Mouse (Mus musculus) heart, postnatal 0 days (tissue): ENCODE results near the gene Zbp1. TPM values are rescaled to one million over a fixed set of nuclear protein-coding genes. Genes with fewer than 3 reads are reported as not detected.

ENCODE experiments used
- ATAC-seq: fragments of 200-750 bp; cut with Nextera tagmentation; 2 replicates; pipeline ENCODE4 v1.8.0; 2017; ENCODE audit warnings: low read depth, moderate number of reproducible peaks, moderate library complexity; ENCODE audit not compliant: insufficient read depth
- DNase-seq: peaks from one replicate; pipeline ENCODE4 v3.0.0-alpha.2; 2016; ENCODE audit warnings: low spot score
- H3K27ac ChIP-seq: fragments of 300-500 bp; sonication (generic); 2 replicates; pipeline ENCODE4 v1.5.1; 2014; ENCODE audit warnings: low read depth, mild to moderate bottlenecking
- H3K27me3 ChIP-seq: fragments of 300-500 bp; sonication (generic); 2 replicates; pipeline ENCODE4 v1.6.1; 2014; ENCODE audit warnings: low read length, mixed read lengths; ENCODE audit not compliant: control insufficient read depth, insufficient read depth
- H3K36me3 ChIP-seq: fragments of 300-500 bp; sonication (generic); replicated peaks from 2 replicates; pipeline ENCODE4 v1.6.1; 2014; ENCODE audit warnings: low read length, mixed read lengths; ENCODE audit not compliant: control insufficient read depth, insufficient read depth
- H3K4me1 ChIP-seq: fragments of 300-500 bp; sonication (generic); 2 replicates; pipeline ENCODE4 v1.6.1; 2014; ENCODE audit warnings: antibody characterized with exemption; ENCODE audit not compliant: control insufficient read depth, insufficient read depth
- H3K4me2 ChIP-seq: fragments of 300-500 bp; sonication (generic); 2 replicates; pipeline ENCODE4 v1.6.1; 2014; ENCODE audit warnings: low read depth, mild to moderate bottlenecking, low read length, moderate library complexity
- H3K4me3 ChIP-seq: fragments of 300-500 bp; sonication (generic); 2 replicates; pipeline ENCODE4 v1.5.1; 2014; ENCODE audit warnings: low read depth, low read length
- H3K9ac ChIP-seq: fragments of 300-500 bp; sonication (generic); replicated peaks from 2 replicates; pipeline ENCODE4 v1.6.1; 2014; ENCODE audit warnings: low read depth, low read length, mixed read lengths
- H3K9me3 ChIP-seq: fragments of 300-500 bp; sonication (generic); replicated peaks from 2 replicates; pipeline ENCODE4 v1.6.1; 2016; ENCODE audit warnings: low read length; ENCODE audit not compliant: control insufficient read depth
- CTCF ChIP-seq: IDR thresholded peaks from 2 replicates; pipeline ENCODE4 v1.5.1; 2016; ENCODE audit warnings: antibody characterized with exemption, control low read depth, low read depth
- EP300 ChIP-seq: IDR thresholded peaks from 2 replicates; pipeline ENCODE4 v1.6.1; 2016; ENCODE audit warnings: antibody characterized with exemption, low read depth
- WGBS: fragments of 180-500 bp; shearing (Covaris S2); extraction: QIAGEN DNeasy Blood & Tissue Kit; methylation state at CpG from one replicate; pipeline ENCODE4 v1.1.7; 2014; 5-methylcytosine and 5-hydroxymethylcytosine counted together
- polyA plus RNA-seq: library from polyadenylated mRNA; unstranded; fragments of >200 nt; fragmentation: Nextera tagmentation; extraction: Ambion mirVana; gene quantifications from 2 replicates; pipeline ENCODE4 v1.2.1, GENCODE M21; 2015
- total RNA-seq: library from RNA; depleted of rRNA; stranded (reverse); fragments of >200 nt; gene quantifications from 2 replicates; pipeline ENCODE4 v1.2.3, GENCODE M21; 2014; ENCODE audit warnings: low replicate concordance

Zbp1 gene
- total and polyA plus RNA-seq, 2 experiments from 2014 or later = 1.1 to 3.1 TPM

- 51% methylated on average over 11 of the region's 11 CpGs for WGBS
- Histone ChIP-seq H3K36me3 (no peaks in the 10 kb centered on the region), H3K4me3 (no peak overlapping the region), H3K27ac (no peak overlapping the region), H3K27me3 (no peaks in the 10 kb centered on the region), H3K9me3 (no peaks in the 10 kb centered on the region), H3K4me2 (no peak overlapping the region), H3K9ac (no peak overlapping the region), H3K4me1 (peaks cover 48% of the 10 kb centered on the region)
- TF ChIP-seq EP300 (no peak), CTCF (no peak)
- ATAC-seq (no peak; the same call in 1 of the 2 replicates), DNase-seq (no peak)
These were observed 45.1 kb upstream of the Zbp1 start for GRCm38 (mm10) chr2:173263636-173264330.

- peak overlapping the region; percentile 39; the same call in 1 of the 2 replicates for H3K27ac ChIP-seq
- H3K4me3 ChIP-seq = no peak overlapping the region
- H3K9me3 ChIP-seq = no peaks in the 10 kb centered on the region
- H3K27me3 ChIP-seq = no peaks in the 10 kb centered on the region
- H3K36me3 ChIP-seq = no peaks in the 10 kb centered on the region
- no peak overlapping the region for H3K9ac ChIP-seq
- ATAC-seq (no peak), DNase-seq (peak; percentile 21)
- H3K4me1 ChIP-seq = peaks cover 61% of the 10 kb centered on the region
- TF ChIP-seq CTCF (no peak), EP300 (no peak)
- 40% methylated on average over 10 of the region's 10 CpGs for WGBS
- no peak overlapping the region for H3K4me2 ChIP-seq
These were observed 42.8 kb upstream of the Zbp1 start for GRCm38 (mm10) chr2:173261497-173261896.

GRCm38 (mm10) chr2:173258459-173259091 lies 39.9 kb upstream of the Zbp1 start:
- 0 out of 2 replicates have a peak overlapping the region, but pooled peaks have one; percentile 17 for H3K27ac ChIP-seq

GRCm38 (mm10) chr2:173257610-173258009 lies 38.9 kb upstream of the Zbp1 start:
- Histone ChIP-seq H3K9ac (no peak overlapping the region), H3K4me2 (no peak overlapping the region), H3K4me1 (peaks cover 81% of the 10 kb centered on the region), H3K27ac (peak overlapping the region; percentile 17; the same call in 1 of the 2 replicates), H3K9me3 (no peaks in the 10 kb centered on the region), H3K4me3 (no peak overlapping the region), H3K36me3 (no peaks in the 10 kb centered on the region), H3K27me3 (no peaks in the 10 kb centered on the region)
- TF ChIP-seq CTCF (no peak), EP300 (no peak)
- DNase-seq (peak; percentile 70), ATAC-seq (peak; percentile 66)
- WGBS = 13% methylated on average over 7 of the region's 7 CpGs

More at GRCm38 (mm10) chr2:173258459-173259091, 39.9 kb upstream of the Zbp1 start:
- 45% methylated on average over 9 of the region's 9 CpGs for WGBS
- Histone ChIP-seq H3K4me2 (no peak overlapping the region), H3K9me3 (no peaks in the 10 kb centered on the region), H3K4me3 (no peak overlapping the region), H3K9ac (no peak overlapping the region), H3K36me3 (no peaks in the 10 kb centered on the region), H3K4me1 (peaks cover 72% of the 10 kb centered on the region), H3K27me3 (no peaks in the 10 kb centered on the region)
- ATAC-seq = peak; percentile 15; the same call in 1 of the 2 replicates
- peak; percentile 19 for DNase-seq
- TF ChIP-seq CTCF = no peak
- TF ChIP-seq EP300 = no peak

GRCm38 (mm10) chr2:173256552-173256949 lies 37.8 kb upstream of the Zbp1 start:
- Histone ChIP-seq H3K9me3 (no peaks in the 10 kb centered on the region), H3K36me3 (no peaks in the 10 kb centered on the region), H3K27ac (no peak overlapping the region), H3K27me3 (no peaks in the 10 kb centered on the region), H3K9ac (no peak overlapping the region), H3K4me3 (no peak overlapping the region), H3K4me2 (no peak overlapping the region), H3K4me1 (peaks cover 80% of the 10 kb centered on the region)
- TF ChIP-seq CTCF (no peak), EP300 (no peak)
- ATAC-seq (no peak), DNase-seq (no peak)
- WGBS = 75% methylated on average over 4 of the region's 4 CpGs
